Mouse (Mus musculus): ENCODE data around the gene Rtl4.

DNA sequence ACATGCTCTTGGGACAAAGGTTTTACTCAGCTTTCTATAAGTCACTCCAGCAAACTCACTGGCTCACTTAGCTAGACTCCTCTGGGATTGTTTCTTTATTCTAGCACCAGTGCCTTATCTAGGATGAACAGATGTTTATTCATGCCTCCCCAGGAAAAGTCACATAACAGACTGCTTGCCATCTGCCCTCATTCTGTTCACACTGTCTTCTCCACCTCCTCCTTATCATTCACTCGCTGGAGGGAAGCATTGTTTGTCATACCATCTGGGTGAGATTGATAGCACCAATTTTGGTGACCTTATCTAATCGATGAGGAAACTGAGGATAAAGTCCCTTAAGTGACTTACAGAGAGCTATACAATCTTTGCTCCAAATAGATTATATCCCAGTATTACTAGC, 298.3 kb downstream of the Rtl4 start:
- TF ChIP-seq CTCF (IDR thresholded peaks at IDR 0.05; ENCODE audit: low read depth) (no peak), EP300 (IDR thresholded peaks at IDR 0.05; ENCODE audit: low read depth) (0 out of 2 replicates have a peak, but pooled peaks have one; percentile 8)

Data from liver, embryonic 14.5 days (tissue).